Mouse (Mus musculus): ENCODE measurements around the gene Ifitm2.

Ifitm2 gene

GRCm38 (mm10) chr7:140943356-140943755 is 12.4 kb downstream of the Ifitm2 start:
- Histone ChIP-seq H3K36me3 (ENCODE audit: insufficient read depth, low read length) (peaks cover 55% of the 10 kb centered on the region), H3K27me3 (ENCODE audit: insufficient read depth, low read length) (no peaks in the 10 kb centered on the region), H3K9me3 (ENCODE audit: low read length) (no peaks in the 10 kb centered on the region), H3K4me1 (replicated peaks; ENCODE audit: low read depth, low read length) (peaks cover 87% of the 10 kb centered on the region), H3K4me3 (replicated peaks; ENCODE audit: low read length) (peak overlapping the region; percentile 80)
- TF ChIP-seq CTCF (conservative IDR thresholded peaks at IDR 0.05; ENCODE audit: low read length) (no peak), NANOG (IDR thresholded peaks at IDR 0.05; ENCODE audit: borderline replicate concordance, low read length) (no peak), POU5F1 (IDR thresholded peaks at IDR 0.05; ENCODE audit: borderline replicate concordance, low read length) (no peak)

DNA sequence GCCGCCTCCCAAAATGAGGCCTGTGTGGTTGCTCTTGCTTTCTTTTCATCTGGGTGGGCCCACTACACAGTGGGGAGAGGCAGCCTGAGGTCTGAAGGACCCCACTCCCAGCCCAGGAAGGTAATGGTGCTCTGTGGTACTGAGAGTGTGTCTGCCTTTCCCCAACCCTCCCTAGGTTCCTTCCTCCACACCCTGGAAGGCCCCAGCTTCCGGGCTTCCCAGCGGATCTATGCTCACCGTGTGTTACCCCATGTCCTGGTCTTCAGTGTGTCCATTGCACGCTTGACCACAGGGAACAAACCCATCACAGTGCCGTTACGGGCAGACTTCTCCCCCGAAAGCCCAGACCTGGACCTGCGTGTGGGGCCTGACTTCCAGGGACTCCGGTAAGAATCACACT is 13.0 kb downstream of the Ifitm2 start:
- H3K36me3 ChIP-seq (ENCODE audit: insufficient read depth, low read length): peaks cover 49% of the 10 kb centered on the region
- TF ChIP-seq CTCF (conservative IDR thresholded peaks at IDR 0.05; ENCODE audit: low read length) (no peak), POU5F1 (IDR thresholded peaks at IDR 0.05; ENCODE audit: borderline replicate concordance, low read length) (no peak), NANOG (IDR thresholded peaks at IDR 0.05; ENCODE audit: borderline replicate concordance, low read length) (no peak)
- no peaks in the 10 kb centered on the region for H3K9me3 ChIP-seq (ENCODE audit: low read length)
- no peaks in the 10 kb centered on the region for H3K27me3 ChIP-seq (ENCODE audit: insufficient read depth, low read length)
- H3K4me3 ChIP-seq (replicated peaks; ENCODE audit: low read length): peak overlapping the region; percentile 80
- H3K4me1 ChIP-seq (replicated peaks; ENCODE audit: low read depth, low read length): peaks cover 86% of the 10 kb centered on the region

- TF ChIP-seq POU5F1 (IDR thresholded peaks at IDR 0.05; ENCODE audit: borderline replicate concordance, low read length): no peak
- TF ChIP-seq NANOG (IDR thresholded peaks at IDR 0.05; ENCODE audit: borderline replicate concordance, low read length): no peak
- TF ChIP-seq CTCF (conservative IDR thresholded peaks at IDR 0.05; ENCODE audit: low read length): no peak
- no peaks in the 10 kb centered on the region for H3K27me3 ChIP-seq (ENCODE audit: insufficient read depth, low read length)
- H3K9me3 ChIP-seq (ENCODE audit: low read length): no peaks in the 10 kb centered on the region
- peaks cover 44% of the 10 kb centered on the region for H3K36me3 ChIP-seq (ENCODE audit: insufficient read depth, low read length)
- H3K4me1 ChIP-seq (replicated peaks; ENCODE audit: low read depth, low read length): peaks cover 87% of the 10 kb centered on the region
- peak overlapping the region; percentile 80 for H3K4me3 ChIP-seq (replicated peaks; ENCODE audit: low read length)
These were observed 13.4 kb downstream of the Ifitm2 start for GRCm38 (mm10) chr7:140942341-140942740.

DNA sequence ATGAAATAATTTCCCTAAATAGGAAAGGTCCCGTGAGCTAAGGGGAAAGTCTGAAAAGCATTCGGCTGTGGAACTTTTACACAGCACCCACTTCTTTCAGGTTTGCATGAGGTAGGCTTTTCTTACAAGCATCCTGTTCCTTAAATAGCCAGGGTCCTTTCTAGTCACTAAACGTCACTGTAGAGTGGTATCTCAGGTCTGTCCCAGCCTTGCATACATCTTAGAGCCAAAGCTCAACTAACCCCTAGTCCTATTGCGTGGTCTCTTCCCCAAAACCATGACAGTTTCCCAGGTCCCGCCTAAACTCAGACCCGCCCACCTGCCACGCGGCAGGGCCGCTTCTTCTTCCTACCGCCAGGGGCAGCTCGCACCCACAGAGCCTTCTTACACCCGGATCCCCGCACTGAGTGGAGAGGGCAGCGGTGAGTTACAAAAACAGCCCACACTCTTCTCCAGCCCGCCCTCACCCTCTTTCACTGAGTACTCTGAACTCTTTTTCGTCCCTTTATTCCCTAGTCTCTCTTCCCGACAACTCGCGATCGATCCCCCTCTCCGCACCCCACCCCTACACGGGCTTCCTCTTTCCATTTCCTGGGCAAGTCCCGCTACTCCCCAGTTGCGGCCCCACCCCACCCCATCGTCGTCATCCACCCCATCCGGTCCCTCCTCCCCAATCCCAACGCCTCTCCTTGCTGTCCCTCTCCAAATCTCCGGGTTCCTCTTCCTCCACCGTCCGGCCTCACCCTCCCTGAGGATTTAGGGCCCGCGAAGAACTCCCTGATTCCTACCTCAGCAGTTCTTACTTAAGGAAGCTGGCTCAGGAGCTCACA is 14.3 kb downstream of the Ifitm2 start, which contains the start of gene Pgghg:
Pgghg (plus strand) TSS at position 170 of the 830 bp plus-strand sequence.
- TF ChIP-seq POU5F1 (IDR thresholded peaks at IDR 0.05; ENCODE audit: borderline replicate concordance, low read length): no peak
- peak; percentile 81 for TF ChIP-seq CTCF (conservative IDR thresholded peaks at IDR 0.05; ENCODE audit: low read length)
- TF ChIP-seq NANOG (IDR thresholded peaks at IDR 0.05; ENCODE audit: borderline replicate concordance, low read length): no peak
- Histone ChIP-seq H3K9me3 (ENCODE audit: low read length) (no peaks in the 10 kb centered on the region), H3K4me1 (replicated peaks; ENCODE audit: low read depth, low read length) (peaks cover 88% of the 10 kb centered on the region), H3K36me3 (ENCODE audit: insufficient read depth, low read length) (peaks cover 35% of the 10 kb centered on the region), H3K4me3 (replicated peaks; ENCODE audit: low read length) (peak within 1 kb of the TSS; percentile 80), H3K27me3 (ENCODE audit: insufficient read depth, low read length) (no peaks in the 10 kb centered on the region)

DNA sequence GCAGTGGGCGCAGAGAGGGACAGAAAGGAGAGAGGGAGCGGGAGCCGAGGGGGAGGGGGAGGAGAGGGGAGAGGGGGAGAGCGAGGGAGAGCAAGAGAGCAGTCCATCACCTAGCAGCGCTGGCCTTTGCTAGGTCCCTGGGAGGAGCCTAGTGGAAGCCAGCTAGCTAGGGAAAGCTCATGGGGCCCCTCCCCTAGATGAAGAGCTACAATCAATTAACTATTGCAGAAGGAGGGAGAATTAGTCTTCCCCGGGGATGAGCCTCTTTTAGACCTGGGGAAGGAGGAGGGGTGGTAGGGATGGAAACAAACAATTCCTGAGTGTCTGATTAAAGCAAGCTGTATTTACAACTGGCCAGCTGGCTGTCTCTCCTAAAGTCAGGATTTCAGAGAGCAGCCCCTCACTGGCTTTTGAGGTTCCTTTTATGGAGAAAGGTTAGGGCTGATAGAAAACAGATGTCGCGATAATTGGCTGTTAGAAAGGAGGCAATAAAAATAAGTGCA is 16.1 kb downstream of the Ifitm2 start:
- H3K27me3 ChIP-seq (ENCODE audit: insufficient read depth, low read length): no peaks in the 10 kb centered on the region
- H3K36me3 ChIP-seq (ENCODE audit: insufficient read depth, low read length): peaks cover 18% of the 10 kb centered on the region
- H3K9me3 ChIP-seq (ENCODE audit: low read length): no peaks in the 10 kb centered on the region
- H3K4me1 ChIP-seq (replicated peaks; ENCODE audit: low read depth, low read length): peaks cover 83% of the 10 kb centered on the region
- H3K4me3 ChIP-seq (replicated peaks; ENCODE audit: low read length): peak overlapping the region; percentile 62
- TF ChIP-seq POU5F1 (IDR thresholded peaks at IDR 0.05; ENCODE audit: borderline replicate concordance, low read length): no peak
- TF ChIP-seq CTCF (conservative IDR thresholded peaks at IDR 0.05; ENCODE audit: low read length): no peak
- TF ChIP-seq NANOG (IDR thresholded peaks at IDR 0.05; ENCODE audit: borderline replicate concordance, low read length): no peak

DNA sequence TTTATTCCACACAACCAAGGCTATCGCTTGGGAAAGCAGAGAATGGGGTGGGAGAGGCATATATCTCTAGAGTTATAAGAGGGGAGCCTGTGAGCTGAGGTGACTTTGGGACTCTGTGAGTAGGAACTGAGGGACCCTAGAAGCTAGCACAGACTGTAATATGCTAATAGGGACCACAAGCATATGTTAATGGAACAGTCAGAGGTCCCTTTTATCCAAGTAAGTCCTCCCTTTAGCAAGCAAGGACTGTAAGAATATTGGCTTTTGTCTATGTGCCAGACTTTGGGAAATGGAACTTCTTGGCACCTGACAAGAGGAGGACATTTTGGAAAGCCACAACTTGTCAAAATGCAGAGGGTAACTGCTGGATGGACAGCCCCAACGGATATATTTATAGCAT is 16.9 kb downstream of the Ifitm2 start:
- Histone ChIP-seq H3K36me3 (ENCODE audit: insufficient read depth, low read length) (peaks cover 12% of the 10 kb centered on the region), H3K27me3 (ENCODE audit: insufficient read depth, low read length) (0 out of 2 replicates have a peak, but pooled peaks cover 4% of the 10 kb centered on the region), H3K4me1 (replicated peaks; ENCODE audit: low read depth, low read length) (peaks cover 76% of the 10 kb centered on the region), H3K4me3 (replicated peaks; ENCODE audit: low read length) (peak overlapping the region; percentile 62), H3K9me3 (ENCODE audit: low read length) (no peaks in the 10 kb centered on the region)
- no peak for TF ChIP-seq CTCF (conservative IDR thresholded peaks at IDR 0.05; ENCODE audit: low read length)
- TF ChIP-seq POU5F1 (IDR thresholded peaks at IDR 0.05; ENCODE audit: borderline replicate concordance, low read length): no peak; the same call in 1 of the 2 replicates
- no peak for TF ChIP-seq NANOG (IDR thresholded peaks at IDR 0.05; ENCODE audit: borderline replicate concordance, low read length)

DNA sequence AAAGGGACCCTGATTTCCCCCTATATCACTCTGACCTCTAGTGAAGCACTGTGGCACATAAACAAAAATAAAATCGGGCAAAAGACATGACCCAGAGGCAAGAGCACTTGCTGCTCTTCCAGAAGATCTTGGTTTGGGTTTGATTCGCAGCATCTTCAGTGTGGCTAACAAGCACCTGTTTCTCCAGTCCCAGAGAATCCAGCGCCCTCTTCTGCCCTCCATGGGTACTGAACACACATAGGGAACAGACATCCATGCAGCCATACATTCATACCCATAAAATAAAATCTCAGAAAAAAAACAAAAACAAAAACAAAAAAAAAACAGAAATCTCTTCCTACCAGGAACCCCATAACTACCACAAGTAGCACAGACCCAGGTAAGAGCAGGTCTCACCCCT is 17.4 kb downstream of the Ifitm2 start:
- H3K9me3 ChIP-seq (ENCODE audit: low read length): no peaks in the 10 kb centered on the region
- TF ChIP-seq NANOG (IDR thresholded peaks at IDR 0.05; ENCODE audit: borderline replicate concordance, low read length) (no peak), CTCF (conservative IDR thresholded peaks at IDR 0.05; ENCODE audit: low read length) (peak; percentile 61), POU5F1 (IDR thresholded peaks at IDR 0.05; ENCODE audit: borderline replicate concordance, low read length) (no peak)
- 0 out of 2 replicates have a peak, but pooled peaks cover 4% of the 10 kb centered on the region for H3K27me3 ChIP-seq (ENCODE audit: insufficient read depth, low read length)
- peaks cover 8% of the 10 kb centered on the region for H3K36me3 ChIP-seq (ENCODE audit: insufficient read depth, low read length)
- peaks cover 71% of the 10 kb centered on the region for H3K4me1 ChIP-seq (replicated peaks; ENCODE audit: low read depth, low read length)
- H3K4me3 ChIP-seq (replicated peaks; ENCODE audit: low read length): peak overlapping the region; percentile 62

DNA sequence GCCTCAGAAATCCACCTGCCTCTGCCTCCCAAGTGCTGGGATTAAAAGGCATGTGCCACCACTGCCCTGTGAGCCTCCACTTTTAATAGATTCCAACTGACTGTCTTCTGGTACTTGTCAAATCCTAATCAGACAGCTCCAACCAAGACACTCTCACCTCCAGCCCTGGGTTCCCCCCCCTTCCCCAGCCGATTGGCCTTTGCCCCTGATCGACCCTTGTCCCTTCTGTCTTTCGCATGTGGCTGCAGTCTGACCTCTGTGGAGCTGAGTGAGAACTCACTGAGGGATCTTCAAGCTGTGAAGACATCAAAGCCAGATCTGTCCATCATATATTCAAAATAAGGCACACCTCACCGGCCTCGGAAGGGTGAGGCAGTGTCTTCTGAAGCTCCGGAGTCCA is 28.6 kb downstream of the Ifitm2 start:
- Histone ChIP-seq H3K4me1 (replicated peaks; ENCODE audit: low read depth, low read length) (peaks cover 21% of the 10 kb centered on the region), H3K36me3 (ENCODE audit: insufficient read depth, low read length) (no peaks in the 10 kb centered on the region), H3K9me3 (ENCODE audit: low read length) (no peaks in the 10 kb centered on the region), H3K27me3 (ENCODE audit: insufficient read depth, low read length) (peaks cover 46% of the 10 kb centered on the region), H3K4me3 (replicated peaks; ENCODE audit: low read length) (no peak overlapping the region)
- no peak for TF ChIP-seq POU5F1 (IDR thresholded peaks at IDR 0.05; ENCODE audit: borderline replicate concordance, low read length)
- no peak for TF ChIP-seq CTCF (conservative IDR thresholded peaks at IDR 0.05; ENCODE audit: low read length)
- no peak for TF ChIP-seq NANOG (IDR thresholded peaks at IDR 0.05; ENCODE audit: borderline replicate concordance, low read length)
